In the genomic region with DNA sequence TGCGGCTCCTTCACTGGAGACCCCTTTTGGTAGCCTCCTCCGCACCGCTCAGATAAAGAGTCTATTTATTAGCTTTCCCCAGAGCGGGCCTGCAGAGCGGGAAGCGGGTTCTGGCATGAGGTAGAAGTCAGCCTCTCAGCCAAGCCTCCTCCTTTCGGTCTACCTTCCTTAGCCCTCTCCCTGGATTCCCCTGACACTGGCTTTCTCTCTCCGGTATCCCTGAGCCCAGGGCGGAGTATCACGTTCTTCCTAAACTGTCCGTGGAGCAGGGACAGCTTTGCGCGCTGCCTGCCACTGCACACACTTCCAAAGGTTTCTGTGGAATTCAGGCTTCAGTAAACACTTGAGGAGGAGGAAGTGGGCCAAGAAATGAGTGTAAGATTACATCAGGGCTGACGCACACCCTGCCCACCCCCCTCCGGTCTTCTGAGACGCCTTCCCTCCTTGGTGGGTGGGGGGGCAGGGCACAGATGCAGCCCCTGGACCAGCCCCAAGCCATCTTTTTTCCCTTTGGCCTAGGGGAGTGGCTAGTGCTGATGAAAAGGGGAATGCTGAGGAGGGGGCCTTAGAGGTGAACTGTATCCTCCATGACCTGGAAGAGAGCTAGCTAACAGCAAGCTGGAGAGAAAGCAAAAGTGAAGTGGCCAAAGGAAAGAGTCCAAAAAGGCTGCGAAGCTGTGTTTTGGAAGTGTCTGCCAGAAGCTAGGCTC, we compare ENCODE assay signal across 8 mouse cellular contexts. TPM values are rescaled to one million over a fixed set of nuclear protein-coding genes. Genes with fewer than 3 reads are reported as not detected.
A peak's percentile ranks its signal among the peaks of the same experiment; 100 is the strongest.
DNase-seq lines count a peak whose midpoint lies in the region; ATAC-seq lines count a peak whose summit lies in the region.

No protein-coding gene starts in this region.

- peaks cover 45% of the 10 kb centered on the region for H3K4me1 ChIP-seq in embryonic facial prominence, embryonic 10.5 days
- H3K4me1 ChIP-seq in kidney, embryonic 16.5 days (ENCODE audit: insufficient read depth, low read length) = peaks cover 29% of the 10 kb centered on the region
- peaks cover 30% of the 10 kb centered on the region for H3K4me1 ChIP-seq in stomach, embryonic 14.5 days (ENCODE audit: control insufficient read depth, insufficient read depth, low read length)

- peak overlapping the region; percentile 65 for H3K9ac ChIP-seq in kidney, embryonic 16.5 days (replicated peaks; ENCODE audit: low read length)
- peak overlapping the region; percentile 25 for H3K9ac ChIP-seq in stomach, embryonic 14.5 days (replicated peaks; ENCODE audit: low read depth, low read length)

- no peaks in the 10 kb centered on the region for H3K9me3 ChIP-seq in embryonic facial prominence, embryonic 10.5 days
- H3K9me3 ChIP-seq in kidney, embryonic 16.5 days (ENCODE audit: low read length) = no peaks in the 10 kb centered on the region
- no peaks in the 10 kb centered on the region for H3K9me3 ChIP-seq in stomach, embryonic 14.5 days (ENCODE audit: control insufficient read depth, low read depth, low read length)

- peak; percentile 98 for DNase-seq in NIH3T3 (ENCODE audit: low read depth)
- peak; percentile 82 for DNase-seq in embryonic facial prominence, embryonic 10.5 days (ENCODE audit: low spot score)
- DNase-seq in heart, adult 9 months (ENCODE audit: low spot score in 2 of 2) = peak; percentile 61 to 75
- peak; percentile 79 for DNase-seq in lung, postnatal 14 days
- no peak for DNase-seq in layer of hippocampus, postnatal 25 days (ENCODE audit: extremely low spot score in 1 of 2, low spot score in 1 of 2)

- peaks cover 9% of the 10 kb centered on the region; the same call in 1 of the 2 replicates for H3K27me3 ChIP-seq in embryonic facial prominence, embryonic 10.5 days (replicated peaks; ENCODE audit: low read depth, poor library complexity, severe bottlenecking)
- no peaks in the 10 kb centered on the region for H3K27me3 ChIP-seq in kidney, embryonic 16.5 days (ENCODE audit: insufficient read depth, low read length)
- H3K27me3 ChIP-seq in stomach, embryonic 14.5 days (ENCODE audit: control insufficient read depth, insufficient read depth, low read length) = no peaks in the 10 kb centered on the region

- peak overlapping the region; percentile 87 for H3K27ac ChIP-seq in embryonic facial prominence, embryonic 10.5 days (replicated peaks)
- H3K27ac ChIP-seq in kidney, embryonic 16.5 days (ENCODE audit: low read length) = peak overlapping the region; percentile 97
- peak overlapping the region; percentile 98 for H3K27ac ChIP-seq in stomach, embryonic 14.5 days (ENCODE audit: low read length)

- H3K4me3 ChIP-seq in embryonic facial prominence, embryonic 10.5 days = peak overlapping the region; percentile 42
- peak overlapping the region; percentile 23 for H3K4me3 ChIP-seq in kidney, embryonic 16.5 days (ENCODE audit: low read length)
- H3K4me3 ChIP-seq in stomach, embryonic 14.5 days (ENCODE audit: low read depth, low read length) = peak overlapping the region; percentile 11; the same call in 1 of the 2 replicates

- WGBS in embryonic facial prominence, embryonic 10.5 days = 6% methylated on average over 17 of the region's 17 CpGs
- 4% methylated on average over 17 of the region's 17 CpGs for WGBS in kidney, embryonic 16.5 days
- WGBS in stomach, embryonic 14.5 days = 5% methylated on average over 17 of the region's 17 CpGs

- peak; percentile 81 for ATAC-seq in kidney, embryonic 16.5 days (ENCODE audit: low FRiP score, low TSS enrichment)
- ATAC-seq in stomach, embryonic 14.5 days (ENCODE audit: insufficient number of reproducible peaks, insufficient read depth, low FRiP score, low read depth) = peak; percentile 87
- no peak for ATAC-seq in inflammation-experienced regulatory T-cells, adult 6 months

- peak overlapping the region; percentile 46 for H3K4me2 ChIP-seq in kidney, embryonic 16.5 days (replicated peaks; ENCODE audit: low read depth, low read length)
- H3K4me2 ChIP-seq in stomach, embryonic 14.5 days (replicated peaks; ENCODE audit: low read depth, low read length) = peak overlapping the region; percentile 37

- no peaks in the 10 kb centered on the region for H3K36me3 ChIP-seq in embryonic facial prominence, embryonic 10.5 days (replicated peaks)
- H3K36me3 ChIP-seq in kidney, embryonic 16.5 days (ENCODE audit: insufficient read depth, low read length) = no peaks in the 10 kb centered on the region
- H3K36me3 ChIP-seq in stomach, embryonic 14.5 days (ENCODE audit: control insufficient read depth, insufficient read depth, low read length) = no peaks in the 10 kb centered on the region

RNA-seq across cellular contexts. Expression of a gene that starts 15.7 kb away (rescaled TPM):
- polyA plus RNA-seq in embryonic facial prominence, embryonic 10.5 days (2016; fragmentation: Nextera tagmentation; extraction: Ambion mirVana) = 284 and 296 TPM in 2 replicates
- polyA plus RNA-seq in kidney, embryonic 16.5 days (2015; fragmentation: Nextera tagmentation; extraction: Ambion mirVana) = 272 and 298 TPM in 2 replicates
- 252 and 294 TPM in 2 replicates for polyA plus RNA-seq in stomach, embryonic 14.5 days (2014; fragmentation: Nextera tagmentation; extraction: Ambion mirVana)
- total RNA-seq in layer of hippocampus, postnatal 25 days (2021) = 100 to 1,000 TPM; 132 to 145 TPM
- polyA plus RNA-seq in inflammation-experienced regulatory T-cells, adult 6 months (2017; shearing (Covaris generic)) = 1,000 to 10,000 TPM; 1,860 to 2,586 (median 2,027) TPM

RNA-seq across cellular contexts. Expression of a gene that starts 53.2 kb away (rescaled TPM):
- 156 and 166 TPM in 2 replicates for polyA plus RNA-seq in embryonic facial prominence, embryonic 10.5 days (2016; fragmentation: Nextera tagmentation; extraction: Ambion mirVana)
- 92.1 and 105 TPM in 2 replicates for polyA plus RNA-seq in kidney, embryonic 16.5 days (2015; fragmentation: Nextera tagmentation; extraction: Ambion mirVana)
- polyA plus RNA-seq in stomach, embryonic 14.5 days (2014; fragmentation: Nextera tagmentation; extraction: Ambion mirVana) = 95.5 and 103 TPM in 2 replicates
- 10 to 100 TPM; 90.0 to 91.4 TPM for total RNA-seq in layer of hippocampus, postnatal 25 days (2021)
- 10 to 100 TPM; 35.0 to 40.3 (median 39.9) TPM for polyA plus RNA-seq in inflammation-experienced regulatory T-cells, adult 6 months (2017; shearing (Covaris generic))

Comparison
In these comparisons a context has a peak if more than half of its experiments do, and no peak if none do; other contexts are left out.
1. DNase-seq: peak in NIH3T3 (single experiment), embryonic facial prominence, embryonic 10.5 days (single experiment), heart, adult 9 months (2 of 2) and lung, postnatal 14 days (single experiment); none in layer of hippocampus, postnatal 25 days (0 of 2).
2. Peak in every context shown above with its lines, with median percentiles within 50 percentile points of each other: H3K27ac ChIP-seq and H3K4me3 ChIP-seq.